Mouse (Mus musculus): Measurements from ENCODE around the gene Slc39a2.

Gene Slc39a2

GRCm38 (mm10) chr14:51932092-51933020 is 39.7 kb downstream of the Slc39a2 start:
- no peak for DNase-seq (ENCODE audit: low read depth, low spot score)

- peak; percentile 65 for DNase-seq (ENCODE audit: low read depth, low spot score)
Observed at GRCm38 (mm10) chr14:51939005-51939404, 46.3 kb downstream of the Slc39a2 start.

- peak; percentile 65 for DNase-seq (ENCODE audit: low read depth, low spot score)
Observed at GRCm38 (mm10) chr14:51940944-51941560, 48.4 kb downstream of the Slc39a2 start.

GRCm38 (mm10) chr14:51941577-51941976 is 48.9 kb downstream of the Slc39a2 start:
- no peak for DNase-seq (ENCODE audit: low read depth, low spot score)

GRCm38 (mm10) chr14:51942236-51942635 is 49.5 kb downstream of the Slc39a2 start:
- no peak for DNase-seq (ENCODE audit: low read depth, low spot score)

GRCm38 (mm10) chr14:51943336-51943735 is 50.6 kb downstream of the Slc39a2 start:
- no peak for DNase-seq (ENCODE audit: low read depth, low spot score)
